Mouse (Mus musculus) liver (tissue): Measurements from ENCODE around the gene Rffl.

Experiments
- DNase-seq: peaks from one replicate; pipeline ENCODE4 v3.0.0-alpha.2; 2020; ENCODE audit warnings: mixed read lengths

Gene Rffl

DNA sequence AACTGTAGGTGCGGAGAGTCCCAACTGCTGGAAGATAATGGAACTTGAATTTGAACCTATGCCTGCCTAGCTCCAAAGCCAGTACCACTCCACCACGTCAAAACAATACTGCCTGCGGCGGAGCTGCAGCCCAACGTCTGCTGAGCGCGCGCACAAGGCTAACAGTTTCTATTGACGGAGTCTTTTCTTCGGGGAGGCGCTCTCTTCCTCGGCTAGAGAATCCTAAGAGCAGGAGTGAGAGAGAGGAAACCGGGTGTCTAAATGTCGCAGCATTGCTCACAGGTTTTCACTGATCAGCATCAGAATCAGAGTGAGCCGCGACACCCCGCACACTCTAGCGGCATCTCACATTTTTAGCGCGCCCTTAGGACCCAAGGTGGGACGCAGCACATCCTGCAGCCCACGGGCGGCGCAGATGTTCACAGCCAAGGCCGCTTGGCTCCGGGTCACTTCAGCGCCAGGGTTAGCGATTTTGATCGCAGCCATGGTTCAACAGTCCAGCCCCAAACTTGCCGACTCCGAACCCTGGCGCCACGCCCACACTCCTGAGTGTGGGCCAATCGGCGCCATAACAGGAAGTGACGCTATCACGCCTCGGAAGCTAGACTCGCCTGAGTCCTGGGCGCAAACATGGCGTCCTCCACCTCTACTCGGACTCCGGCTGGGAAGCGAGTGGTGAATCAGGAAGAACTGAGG is 107.1 kb downstream of the Rffl start, which contains the start of the genes Cct6b and Zfp830:
Gene Cct6b, minus strand, starts transcription at position 580 of the 696 bp plus-strand sequence.
Gene Zfp830, plus strand, starts transcription at position 604 of the 696 bp plus-strand sequence.
- DNase-seq: peak; percentile 94

DNA sequence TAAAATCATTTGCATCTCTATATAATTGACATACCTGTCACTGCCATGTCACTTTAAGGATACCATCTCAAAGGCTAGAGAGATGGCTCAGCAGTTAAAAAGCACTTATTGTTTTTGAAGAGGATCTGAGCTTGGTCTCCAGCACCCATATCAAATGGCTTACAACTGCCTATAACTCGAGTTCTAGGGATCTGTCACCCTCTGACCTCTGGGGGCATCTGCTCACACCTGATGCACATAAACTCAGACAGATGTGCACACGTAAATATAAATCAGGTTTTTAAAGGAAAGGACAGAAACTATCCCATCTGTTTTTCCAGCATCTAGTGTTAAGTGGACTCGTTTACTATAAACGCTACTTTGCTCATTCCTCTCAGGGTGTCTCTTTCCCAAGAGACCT is 107.7 kb downstream of the Rffl start:
- DNase-seq: no peak

DNA sequence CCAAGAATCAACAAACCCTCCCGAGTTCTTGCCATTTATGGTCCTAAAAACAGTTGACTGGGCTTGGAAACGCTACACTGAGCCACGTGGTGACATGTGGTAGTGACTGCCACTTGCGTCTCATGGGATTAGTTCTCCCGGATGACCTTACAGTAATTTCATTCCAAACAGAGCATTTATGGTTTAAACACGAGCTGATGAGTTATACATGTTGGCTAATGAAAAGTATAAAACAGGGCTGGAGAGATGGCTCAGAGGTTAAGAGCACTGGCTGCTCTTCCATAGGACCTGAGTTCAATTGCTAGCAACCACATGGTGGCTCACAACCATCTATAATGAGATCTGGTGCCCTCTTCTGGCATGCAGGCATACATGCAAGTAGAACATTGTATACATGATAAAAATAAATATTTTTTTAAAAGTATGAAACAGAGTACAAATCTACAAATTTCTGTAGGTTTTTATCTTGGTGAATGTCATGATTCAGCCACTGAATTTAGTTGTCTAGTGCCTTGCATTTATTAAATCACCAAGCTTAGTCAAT is 108.7 kb downstream of the Rffl start:
- no peak for DNase-seq

DNA sequence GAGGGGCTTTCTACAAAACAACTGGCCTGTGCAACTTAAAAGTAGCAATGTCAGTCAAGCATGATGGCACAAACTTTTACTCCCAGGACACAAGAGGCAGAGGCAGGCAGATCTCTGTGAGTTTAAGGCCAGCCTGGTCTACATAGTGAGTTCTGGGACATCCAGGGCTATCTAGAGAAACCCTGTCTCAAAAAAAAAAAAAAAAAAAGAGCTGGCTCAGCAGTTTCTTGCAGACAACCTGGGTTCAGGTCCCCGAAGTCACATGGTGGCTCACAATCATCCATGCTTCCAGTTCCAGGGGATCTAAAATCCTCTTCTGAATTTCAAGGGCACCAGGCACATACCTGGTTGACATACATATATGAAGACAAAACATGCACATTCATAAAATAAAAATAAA is 115.1 kb downstream of the Rffl start:
- no peak for DNase-seq
